Mouse (Mus musculus): ENCODE results near the gene Tex48.

The Tex48 gene

GRCm38 (mm10) chr4:63622378-63622835, at the start of gene Tex48:
Tex48 (minus strand) TSS chr4:63622428.
- no peak for DNase-seq

- DNase-seq: no peak
These were observed 46.0 kb upstream of the Tex48 start for GRCm38 (mm10) chr4:63668255-63668654.

- DNase-seq: no peak
These were observed 43.5 kb upstream of the Tex48 start for GRCm38 (mm10) chr4:63665738-63666137.

GRCm38 (mm10) chr4:63663279-63663678, 41.1 kb upstream of the Tex48 start, which contains the start of gene Gm11214:
Gm11214 (minus strand) TSS chr4:63663379.
- no peak for DNase-seq

- no peak for DNase-seq
These were observed 39.6 kb upstream of the Tex48 start for GRCm38 (mm10) chr4:63661857-63662256.

- no peak for DNase-seq
These were observed 39.2 kb upstream of the Tex48 start for GRCm38 (mm10) chr4:63661426-63661825.

GRCm38 (mm10) chr4:63659775-63660174, 37.5 kb upstream of the Tex48 start:
- DNase-seq: no peak

GRCm38 (mm10) chr4:63659086-63659485, 36.9 kb upstream of the Tex48 start:
- no peak for DNase-seq

GRCm38 (mm10) chr4:63654381-63654780, 32.2 kb upstream of the Tex48 start:
- no peak for DNase-seq

GRCm38 (mm10) chr4:63643956-63644726, 21.9 kb upstream of the Tex48 start:
- no peak for DNase-seq

GRCm38 (mm10) chr4:63639842-63640241, 17.6 kb upstream of the Tex48 start:
- no peak for DNase-seq

GRCm38 (mm10) chr4:63638603-63639002, 16.4 kb upstream of the Tex48 start:
- no peak for DNase-seq

- no peak for DNase-seq
These were observed 11.0 kb upstream of the Tex48 start for GRCm38 (mm10) chr4:63633181-63633580.

GRCm38 (mm10) chr4:63627111-63627510, 4.9 kb upstream of the Tex48 start:
- no peak for DNase-seq

- no peak for DNase-seq
These were observed 3.4 kb upstream of the Tex48 start for GRCm38 (mm10) chr4:63625563-63626080.

GRCm38 (mm10) chr4:63621861-63622260, 367 bp downstream of the Tex48 start:
- no peak for DNase-seq

GRCm38 (mm10) chr4:63608391-63608790, 13.8 kb downstream of the Tex48 start:
- no peak for DNase-seq

- DNase-seq: no peak
These were observed 16.3 kb downstream of the Tex48 start for GRCm38 (mm10) chr4:63605968-63606367.

GRCm38 (mm10) chr4:63605545-63605944, 16.7 kb downstream of the Tex48 start:
- DNase-seq: no peak

GRCm38 (mm10) chr4:63604945-63605344, 17.3 kb downstream of the Tex48 start, which contains the start of gene Gm11213:
Gm11213 (minus strand) TSS chr4:63605261.
- no peak for DNase-seq

GRCm38 (mm10) chr4:63601263-63601662, 21.0 kb downstream of the Tex48 start:
- no peak for DNase-seq

- no peak for DNase-seq
These were observed 21.4 kb downstream of the Tex48 start for GRCm38 (mm10) chr4:63600786-63601185.

- DNase-seq: no peak
These were observed 26.2 kb downstream of the Tex48 start for GRCm38 (mm10) chr4:63596010-63596409.

- no peak for DNase-seq
These were observed 27.0 kb downstream of the Tex48 start for GRCm38 (mm10) chr4:63595259-63595658.
